Mouse (Mus musculus) ES-Bruce4 (cell line): ENCODE results near the gene Rhob.

Experiments used
- CTCF ChIP-seq: IDR thresholded peaks from one replicate; pipeline ENCODE4 v1.8.1; 2011; ENCODE audit warnings: low read depth, low read length
- POLR2A ChIP-seq: IDR thresholded peaks from one replicate; pipeline ENCODE4 v1.8.1; 2011; ENCODE audit warnings: low read length; ENCODE audit not compliant: insufficient read depth

GRCm38 (mm10) chr12:8511037-8511882, 11.5 kb upstream of the Rhob start:
- TF ChIP-seq CTCF (no peak), POLR2A (no peak)
